Mouse (Mus musculus): ENCODE results near the gene Porcn.

DNA sequence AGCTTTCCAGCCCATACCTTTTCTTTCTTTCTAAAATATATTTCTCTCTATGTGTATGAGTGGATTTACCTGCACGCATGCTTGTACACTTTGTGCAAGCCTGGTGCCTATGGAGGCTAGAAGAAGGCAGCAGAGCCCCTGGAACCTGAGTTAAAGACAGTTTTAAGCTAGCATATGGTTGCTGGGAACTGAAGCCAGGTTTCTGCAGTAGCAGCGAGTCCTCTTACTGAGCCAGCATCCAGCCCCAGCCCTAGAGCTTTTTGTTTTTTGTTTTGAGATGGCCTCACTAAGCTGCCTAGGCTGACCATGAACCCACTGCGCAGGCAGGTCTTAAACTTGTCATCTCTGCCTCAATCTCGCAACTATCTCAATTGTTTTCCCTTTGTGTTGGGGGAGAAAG lies 41.9 kb downstream of the Porcn start:
- TF ChIP-seq POLR2A (IDR thresholded peaks at IDR 0.05; ENCODE audit: borderline replicate concordance, insufficient read depth, low read length) (no peak), CTCF (IDR thresholded peaks at IDR 0.05; ENCODE audit: borderline replicate concordance, insufficient read depth, low read depth, low read length) (no peak)
